Mouse (Mus musculus) bone marrow, adult 2 months (tissue): ENCODE measurements around the gene Hnf4a. TPM values are rescaled to one million over a fixed set of nuclear protein-coding genes. Genes with fewer than 3 reads are reported as not detected.

Source experiments
- H3K27ac ChIP-seq: fragments of 200-500 bp; 2 replicates; pipeline ENCODE4 v1.5.1; 2012; ENCODE audit warnings: low read depth, mild to moderate bottlenecking, control low read depth, inconsistent platforms, low read length; ENCODE audit not compliant: control insufficient read depth, poor library complexity, insufficient read depth
- H3K4me1 ChIP-seq: fragments of 200-500 bp; 2 replicates; pipeline ENCODE4 v1.6.1; 2011; ENCODE audit warnings: low read length; ENCODE audit not compliant: control insufficient read depth, insufficient read depth
- H3K4me3 ChIP-seq: fragments of 200-500 bp; replicated peaks from 2 replicates; pipeline ENCODE3; 2011; ENCODE audit warnings: mild to moderate bottlenecking, low read depth, low read length, control low read depth; ENCODE audit not compliant: control insufficient read depth
- CTCF ChIP-seq: fragments of 200-500 bp; IDR thresholded peaks from 2 replicates; pipeline ENCODE4 v1.5.1; 2011; ENCODE audit warnings: low read length, control low read depth; ENCODE audit not compliant: control insufficient read depth, insufficient read depth
- POLR2A ChIP-seq: fragments of 200-500 bp; IDR thresholded peaks from 2 replicates; pipeline ENCODE4 v1.6.1; 2011; ENCODE audit warnings: low read depth, mild to moderate bottlenecking, control low read depth, low read length, borderline replicate concordance; ENCODE audit not compliant: control insufficient read depth
- WGBS: fragments of 180-500 bp; shearing (Covaris S2); methylation state at CpG from one replicate; pipeline ENCODE4 v1.1.7; 2018; 5-methylcytosine and 5-hydroxymethylcytosine counted together
- polyA plus RNA-seq: library from polyadenylated mRNA; stranded (reverse); fragments of >200 nt; gene quantifications from 2 replicates; pipeline ENCODE4 v1.2.4, GENCODE M21; 2011; ENCODE audit warnings: low replicate concordance; ENCODE audit not compliant: missing spikeins, insufficient read depth, insufficient read length

Hnf4a gene
- polyA plus RNA-seq, 1 experiment, result 3.0 TPM

DNA sequence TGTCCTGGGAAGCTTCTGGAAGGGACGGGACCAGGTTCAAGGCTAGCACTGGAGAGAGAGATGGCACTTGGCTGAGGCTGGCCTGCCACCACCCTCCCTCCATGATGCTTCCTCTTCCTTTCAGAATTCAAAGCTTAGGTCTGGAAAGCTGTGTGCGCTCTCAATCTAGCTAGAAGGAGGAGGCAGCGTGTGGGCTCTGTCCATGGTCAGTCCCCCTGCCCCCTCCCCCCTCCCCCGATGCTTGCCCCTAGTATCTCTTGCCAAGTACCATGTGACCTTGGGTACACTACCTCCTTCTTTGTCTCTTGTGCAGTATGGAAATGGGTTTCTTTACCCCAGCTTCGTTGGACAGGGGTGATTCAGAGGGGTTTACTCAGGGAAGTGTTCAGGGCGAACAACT lies 42.2 kb downstream of the Hnf4a start:
- Histone ChIP-seq H3K4me1 (no peaks in the 10 kb centered on the region), H3K27ac (no peak overlapping the region), H3K4me3 (no peak overlapping the region)
- WGBS, result 58% methylated on average over 6 of the region's 6 CpGs
- TF ChIP-seq POLR2A (no peak), CTCF (no peak)

GRCm38 (mm10) chr2:163549786-163550185 lies 43.2 kb downstream of the Hnf4a start:
- H3K27ac ChIP-seq, result no peak overlapping the region
- H3K4me3 ChIP-seq, result no peak overlapping the region
- no peak for TF ChIP-seq CTCF
- TF ChIP-seq POLR2A, result no peak
- 82% methylated on average over 6 of the region's 6 CpGs for WGBS
- no peaks in the 10 kb centered on the region for H3K4me1 ChIP-seq

- 7% methylated on average over 8 of the region's 8 CpGs for whole genome bisulfite sequencing
- no peak overlapping the region for H3K4me3 ChIP-seq
- TF ChIP-seq POLR2A (no peak), CTCF (no peak)
- H3K27ac ChIP-seq, result no peak overlapping the region
- no peaks in the 10 kb centered on the region for H3K4me1 ChIP-seq
Observed at GRCm38 (mm10) chr2:163552518-163552929, 45.9 kb downstream of the Hnf4a start.

- no peak for TF ChIP-seq POLR2A
- no peak for TF ChIP-seq CTCF
- WGBS, result 65% methylated on average over 4 of the region's 4 CpGs
- Histone ChIP-seq H3K4me3 (no peak overlapping the region), H3K4me1 (no peaks in the 10 kb centered on the region), H3K27ac (no peak overlapping the region)
Observed at GRCm38 (mm10) chr2:163554425-163554982, 47.9 kb downstream of the Hnf4a start.

GRCm38 (mm10) chr2:163554996-163555395 lies 48.4 kb downstream of the Hnf4a start:
- no peak overlapping the region for H3K27ac ChIP-seq
- H3K4me1 ChIP-seq, result no peaks in the 10 kb centered on the region
- WGBS, result 78% methylated on average over 6 of the region's 6 CpGs
- no peak for TF ChIP-seq CTCF
- no peak for TF ChIP-seq POLR2A
- no peak overlapping the region for H3K4me3 ChIP-seq

DNA sequence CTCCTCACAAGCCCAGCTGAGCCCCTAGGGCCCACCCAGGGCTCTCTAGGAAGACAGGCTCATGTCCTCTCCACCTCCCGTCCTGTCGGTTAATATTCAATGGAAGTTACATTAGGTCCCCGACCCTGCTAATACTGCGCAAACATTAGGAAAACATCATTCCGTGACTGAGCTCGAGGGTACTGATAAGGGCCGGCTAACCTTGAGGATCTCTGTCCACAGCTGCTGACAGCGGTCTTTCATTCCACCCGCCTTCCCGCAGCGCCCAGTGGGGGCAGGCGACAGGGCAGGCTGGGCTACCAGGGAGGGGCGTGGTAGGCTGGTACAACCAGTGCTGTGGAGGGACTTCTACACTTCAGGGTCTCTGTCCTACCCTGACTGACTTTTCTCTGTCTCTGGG lies 48.8 kb downstream of the Hnf4a start:
- Histone ChIP-seq H3K4me1 (no peaks in the 10 kb centered on the region), H3K4me3 (no peak overlapping the region), H3K27ac (no peak overlapping the region)
- TF ChIP-seq POLR2A (no peak), CTCF (no peak)
- 80% methylated on average over 13 of the region's 13 CpGs for WGBS

DNA sequence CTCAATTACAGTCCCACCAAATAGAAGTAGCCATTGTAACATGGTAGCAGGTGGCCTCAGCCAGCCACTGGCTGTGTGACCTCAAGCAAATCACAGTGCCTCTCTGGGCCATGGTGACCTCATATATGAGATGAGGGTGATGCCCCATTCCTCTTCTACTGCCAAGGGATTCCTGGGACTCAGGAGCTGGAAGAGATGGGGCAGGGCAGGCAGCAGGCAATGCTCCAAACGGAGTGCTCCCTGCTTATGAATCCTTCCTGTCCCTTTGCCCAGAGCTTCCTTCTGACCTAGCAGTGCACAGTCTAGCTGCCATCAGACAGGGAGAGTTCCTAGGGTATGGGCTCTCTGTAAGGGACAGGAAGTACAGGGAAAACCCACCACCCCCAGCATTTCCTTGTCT lies 51.9 kb downstream of the Hnf4a start:
- H3K27ac ChIP-seq, result no peak overlapping the region
- TF ChIP-seq CTCF (no peak), POLR2A (no peak)

DNA sequence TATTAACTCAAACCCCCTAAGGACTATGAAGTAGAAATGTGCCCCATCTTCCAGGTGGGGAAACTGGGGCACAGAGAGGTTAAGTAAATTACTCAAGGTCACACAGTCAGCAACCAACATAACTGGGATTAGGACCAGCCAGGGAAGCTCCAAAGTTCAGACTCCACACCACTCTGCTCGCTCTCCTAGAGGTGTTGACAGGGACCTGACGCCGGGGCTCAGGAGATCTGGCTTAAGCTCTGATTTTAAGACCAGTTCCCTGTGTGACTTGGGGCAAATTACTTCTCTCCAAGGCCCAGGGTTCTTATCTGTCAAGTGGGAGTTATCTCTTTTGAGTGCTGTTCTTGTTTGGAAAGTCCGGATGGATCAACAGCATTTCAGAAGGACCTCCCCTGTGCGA lies 52.6 kb downstream of the Hnf4a start:
- 80% methylated on average over 5 of the region's 5 CpGs for WGBS
- TF ChIP-seq CTCF (no peak), POLR2A (no peak)
- H3K4me3 ChIP-seq, result no peak overlapping the region
- no peaks in the 10 kb centered on the region for H3K4me1 ChIP-seq
- H3K27ac ChIP-seq, result no peak overlapping the region

More for the DNA sequence above, 51.9 kb downstream of the Hnf4a start:
- H3K4me3 ChIP-seq, result no peak overlapping the region
- no peaks in the 10 kb centered on the region for H3K4me1 ChIP-seq
- WGBS, result 87% methylated on average over 1 of the region's 1 CpGs

DNA sequence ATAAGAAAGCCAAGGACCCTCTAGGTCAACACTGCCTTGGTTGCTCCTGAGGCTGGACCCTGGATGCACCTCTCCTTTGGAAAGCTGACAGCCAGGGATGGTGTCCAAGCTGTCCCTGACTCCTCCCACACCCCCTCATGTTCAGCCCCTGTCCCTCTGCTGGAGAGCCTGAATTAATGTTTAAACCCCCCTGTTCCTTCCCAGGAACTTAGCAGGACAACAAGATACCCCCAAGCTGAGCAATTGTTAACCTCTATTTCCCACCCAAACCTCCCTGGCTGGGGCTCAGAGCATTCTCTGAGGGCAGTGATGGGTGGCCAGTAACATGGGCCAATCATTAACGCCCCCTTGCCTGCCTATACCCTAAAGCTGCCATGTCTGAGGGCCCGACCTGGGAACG lies 53.6 kb downstream of the Hnf4a start:
- Histone ChIP-seq H3K4me1 (no peaks in the 10 kb centered on the region), H3K27ac (no peak overlapping the region), H3K4me3 (no peak overlapping the region)
- 76% methylated on average over 3 of the region's 3 CpGs for WGBS
- TF ChIP-seq CTCF (no peak), POLR2A (no peak)
